Mouse (Mus musculus) brain, embryonic 14.5 days (tissue): ENCODE data around the gene Olfr1395. TPM values are rescaled to one million over a fixed set of nuclear protein-coding genes. Genes with fewer than 3 reads are reported as not detected.
"Not testable (repeated sequence)": the region's sequence is repeated elsewhere in the genome, so short reads cannot be mapped to it uniquely, and the experiment has no call there.

Experiments used
- DNase-seq: peaks from one replicate; pipeline ENCODE4 v3.0.0-alpha.2; 2011; ENCODE audit warnings: low read depth
- CTCF ChIP-seq: fragments of 200-500 bp; IDR thresholded peaks from 2 replicates; pipeline ENCODE4 v1.5.1; 2012; ENCODE audit warnings: inconsistent platforms, mild to moderate bottlenecking, moderate library complexity, borderline replicate concordance; ENCODE audit not compliant: insufficient read depth, insufficient read length; ENCODE audit errors: extremely low read depth
- POLR2A ChIP-seq: fragments of 200-500 bp; IDR thresholded peaks from 2 replicates; pipeline ENCODE4 v1.6.1; 2012; ENCODE audit warnings: mild to moderate bottlenecking, inconsistent platforms, borderline replicate concordance; ENCODE audit not compliant: poor library complexity, insufficient read depth, insufficient read length, severe bottlenecking; ENCODE audit errors: extremely low read depth
- polyA plus RNA-seq: library from polyadenylated mRNA; depleted of rRNA; stranded (reverse); fragments of >200 nt; gene quantifications from 2 replicates; pipeline ENCODE4 v1.2.3, GENCODE M21; 2012

The Olfr1395 gene
- polyA plus RNA-seq, 1 experiment, result not detected

GRCm38 (mm10) chr11:49114158-49114557 lies 27.9 kb upstream of the Olfr1395 start:
- no peak for TF ChIP-seq CTCF
- TF ChIP-seq POLR2A, result no peak
- DNase-seq, result no peak

GRCm38 (mm10) chr11:49114774-49115173 lies 27.3 kb upstream of the Olfr1395 start, which contains the start of gene Olfr1396:
Gene Olfr1396, minus strand, starts transcription at chr11:49114874.
- no peak for DNase-seq
- TF ChIP-seq CTCF, result no peak
- no peak for TF ChIP-seq POLR2A

GRCm38 (mm10) chr11:49119635-49120034 lies 22.4 kb upstream of the Olfr1395 start:
- no peak for DNase-seq
- TF ChIP-seq POLR2A (no peak), CTCF (no peak)

GRCm38 (mm10) chr11:49124169-49124568 lies 17.9 kb upstream of the Olfr1395 start:
- TF ChIP-seq POLR2A, result no peak
- no peak for TF ChIP-seq CTCF
- no peak for DNase-seq

GRCm38 (mm10) chr11:49154077-49154476 lies 12.0 kb downstream of the Olfr1395 start, which contains the start of gene Olfr1394:
Gene Olfr1394, plus strand, starts transcription at chr11:49154377.
- no peak for TF ChIP-seq CTCF
- TF ChIP-seq POLR2A, result no peak
- no peak for DNase-seq

GRCm38 (mm10) chr11:49156821-49157814 lies 15.0 kb downstream of the Olfr1395 start:
- DNase-seq, result no peak
- TF ChIP-seq POLR2A (no peak), CTCF (no peak)

GRCm38 (mm10) chr11:49168839-49169611 lies 27.0 kb downstream of the Olfr1395 start:
- peak; percentile 55 for DNase-seq
- TF ChIP-seq CTCF (no peak), POLR2A (no peak)

- TF ChIP-seq POLR2A (no peak), CTCF (no peak)
- DNase-seq, result no peak
These were observed 28.5 kb downstream of the Olfr1395 start for GRCm38 (mm10) chr11:49170576-49170975.

- TF ChIP-seq POLR2A (no peak), CTCF (no peak)
- no peak for DNase-seq
These were observed 33.3 kb downstream of the Olfr1395 start for GRCm38 (mm10) chr11:49175345-49175744.

GRCm38 (mm10) chr11:49176047-49176779 lies 34.1 kb downstream of the Olfr1395 start:
- not testable (repeated sequence) for DNase-seq

- DNase-seq, result no peak
- no peak for TF ChIP-seq POLR2A
- TF ChIP-seq CTCF, result no peak
These were observed 41.1 kb downstream of the Olfr1395 start for GRCm38 (mm10) chr11:49183172-49183571.
